Comparison of ENCODE assay signal across 8 mouse cellular contexts in the genomic region with DNA sequence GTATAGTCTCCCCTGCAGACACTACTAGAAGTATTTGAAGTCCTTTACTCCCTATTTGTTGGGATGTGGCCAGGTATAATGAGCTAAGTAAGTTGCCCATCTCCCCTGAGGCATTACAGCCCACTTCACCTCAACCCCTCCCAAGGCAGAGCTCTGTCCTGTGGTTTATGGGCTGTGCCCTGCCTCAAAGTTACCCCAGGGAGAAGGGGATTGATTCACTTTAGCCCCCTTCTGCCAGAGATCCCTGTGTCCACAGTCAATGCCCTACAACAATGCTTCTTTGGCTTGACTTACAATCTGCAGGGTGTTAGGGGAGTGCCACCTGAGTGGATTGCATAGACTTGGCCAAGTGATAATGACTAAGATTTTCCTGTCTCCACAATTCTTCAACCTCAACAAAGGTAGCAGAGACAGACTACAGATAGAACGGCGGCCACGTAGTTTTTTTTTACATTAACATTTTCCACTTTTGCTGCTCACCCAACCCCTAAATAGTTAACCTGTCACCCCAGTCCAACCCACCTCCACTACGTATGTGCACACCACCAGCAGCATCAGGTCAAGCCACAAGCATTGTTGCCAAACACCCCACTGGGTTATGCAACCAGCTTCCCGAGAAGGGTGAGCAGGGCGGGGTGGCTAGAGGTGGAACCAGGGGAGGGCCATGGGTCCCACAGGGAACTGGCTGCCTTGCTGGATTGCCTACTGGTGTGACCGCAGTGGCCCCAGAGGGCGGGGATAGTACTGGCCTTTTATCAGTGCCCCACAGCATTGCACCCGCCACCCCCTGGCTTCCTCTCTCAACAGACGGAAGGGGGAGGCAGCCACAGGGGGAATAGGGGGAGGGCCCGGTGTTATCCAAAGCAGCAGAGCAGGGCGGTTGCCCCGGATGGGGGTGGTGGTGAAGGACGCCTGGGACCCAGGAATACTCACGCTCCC. TPM values are rescaled to one million over a fixed set of nuclear protein-coding genes. Genes with fewer than 3 reads are reported as not detected.
DNase-seq lines count a peak whose midpoint lies in the region; ATAC-seq and TF ChIP-seq lines count a peak whose summit lies in the region.

A gene (minus strand): TSS at position 614 of the 939 bp plus-strand sequence.

- H3K27ac ChIP-seq in heart, embryonic 14.5 days (replicated peaks in 1 of 2; ENCODE audit: control insufficient read depth in 1 of 2, insufficient read depth in 1 of 2, low read depth in 2 of 2, low read length in 2 of 2), result peak within 1 kb of the TSS; percentile 37 to 41; a peak in 2 of 4 replicates
- 0 out of 2 replicates have a peak within 1 kb of the TSS, but pooled peaks have one; percentile 10 for H3K27ac ChIP-seq in kidney, postnatal 0 days
- H3K27ac ChIP-seq in macrophage, result peak within 1 kb of the TSS; percentile 48

- H3K9me3 ChIP-seq in heart, embryonic 14.5 days (ENCODE audit: control insufficient read depth, low read length), result no peaks in the 10 kb centered on the region
- H3K9me3 ChIP-seq in kidney, postnatal 0 days (replicated peaks; ENCODE audit: low read length), result no peaks in the 10 kb centered on the region

- H3K4me3 ChIP-seq in heart, embryonic 14.5 days (ENCODE audit: control insufficient read depth in 1 of 2, insufficient read depth in 1 of 2, low read depth in 1 of 2, low read length in 2 of 2), result peak within 1 kb of the TSS; percentile 11 to 31
- peak within 1 kb of the TSS; percentile 11; the same call in 1 of the 2 replicates for H3K4me3 ChIP-seq in kidney, postnatal 0 days (replicated peaks; ENCODE audit: low read depth, low read length)
- no peak within 1 kb of the TSS for H3K4me3 ChIP-seq in macrophage (ENCODE audit: inconsistent target)

- no peaks in the 10 kb centered on the region for H3K36me3 ChIP-seq in heart, embryonic 14.5 days (ENCODE audit: control insufficient read depth, insufficient read depth, low read length)
- no peaks in the 10 kb centered on the region for H3K36me3 ChIP-seq in kidney, postnatal 0 days (ENCODE audit: insufficient read depth, low read length)
- H3K36me3 ChIP-seq in macrophage (ENCODE audit: inconsistent target), result no peaks in the 10 kb centered on the region

- peak within 1 kb of the TSS; percentile 71 for H3K4me2 ChIP-seq in heart, embryonic 14.5 days (ENCODE audit: low read length)
- peak within 1 kb of the TSS; percentile 51 for H3K4me2 ChIP-seq in kidney, postnatal 0 days (ENCODE audit: low read length)

- DNase-seq in layer of hippocampus, adult 11-12 months (ENCODE audit: low spot score), result peak; percentile 50
- no peak for DNase-seq in layer of hippocampus, adult 18-20 months (ENCODE audit: low spot score in 2 of 2)
- DNase-seq in embryo, embryonic 10 days (ENCODE audit: low spot score), result peak; percentile 65
- DNase-seq in kidney, postnatal 0 days (ENCODE audit: low spot score), result no peak
- peak; percentile 87 for DNase-seq in spleen, postnatal 14 days (ENCODE audit: low spot score in 2 of 2)
- DNase-seq in frontal cortex, postnatal 14 days (ENCODE audit: low spot score in 2 of 2), result no peak

- H3K79me2 ChIP-seq in macrophage (ENCODE audit: inconsistent target), result peaks cover 6% of the 10 kb centered on the region; the same call in 1 of the 2 replicates

- peak within 1 kb of the TSS; percentile 67 for H3K9ac ChIP-seq in heart, embryonic 14.5 days (ENCODE audit: low read length)
- no peak within 1 kb of the TSS for H3K9ac ChIP-seq in kidney, postnatal 0 days (ENCODE audit: low read depth, low read length)

- no peaks in the 10 kb centered on the region for H3K27me3 ChIP-seq in heart, embryonic 14.5 days (ENCODE audit: control insufficient read depth, insufficient read depth, low read length)
- H3K27me3 ChIP-seq in kidney, postnatal 0 days (ENCODE audit: insufficient read depth, low read length), result no peaks in the 10 kb centered on the region

- no peak for TF ChIP-seq CTCF in kidney, postnatal 0 days (IDR thresholded peaks at IDR 0.05; ENCODE audit: low read depth)

- ATAC-seq in heart, embryonic 14.5 days (ENCODE audit: insufficient number of reproducible peaks, insufficient read depth, low FRiP score, low read depth), result peak; percentile 84
- ATAC-seq in kidney, postnatal 0 days (replicated peaks; ENCODE audit: low FRiP score, low read depth), result peak; percentile 56

- H3K4me1 ChIP-seq in heart, embryonic 14.5 days (ENCODE audit: control insufficient read depth in 2 of 2, insufficient read depth in 2 of 2, low read length in 2 of 2), result peaks cover 17 to 24% of the 10 kb centered on the region in 2 experiments
- H3K4me1 ChIP-seq in kidney, postnatal 0 days (replicated peaks; ENCODE audit: insufficient read depth, low read length), result peaks cover 17% of the 10 kb centered on the region

- WGBS in heart, embryonic 14.5 days, result 6% methylated on average over 15 of the region's 15 CpGs
- 12% methylated on average over 15 of the region's 15 CpGs for WGBS in kidney, postnatal 0 days
- 5% methylated on average over 14 of the region's 15 CpGs for WGBS in macrophage (ENCODE audit: missing documents)

RNA-seq across cellular contexts. Expression of the gene that starts here (rescaled TPM):
- not detected for total RNA-seq in layer of hippocampus, adult 18-20 months (2021)
- 1.8 and 2.2 TPM in 2 replicates for polyA plus RNA-seq in heart, embryonic 14.5 days (2014; fragmentation: Nextera tagmentation; extraction: Ambion mirVana)
- 1.9 and 2.8 TPM in 2 replicates for polyA plus RNA-seq in kidney, postnatal 0 days (2015; fragmentation: Nextera tagmentation; extraction: Ambion mirVana)
- 1 to 10 TPM in 9 of 26 experiments, under 1 TPM in 8, not detected in 9; 0.39 to 2.6 (median 1.2) TPM for total RNA-seq in macrophage (2018; cell fraction: chromatin; rRNA removed)
- 1 to 10 TPM in 20 of 26 experiments, under 1 TPM in 6; 0.56 to 2.4 (median 1.7) TPM for total RNA-seq in macrophage (2018; cell fraction: cytosol; rRNA removed)
- total RNA-seq in macrophage (2018; cell fraction: nucleus; rRNA removed), result 1 to 10 TPM in 12 of 26 experiments, under 1 TPM in 10, not detected in 4; 0.36 to 4.0 (median 1.0) TPM
- polyA plus RNA-seq in macrophage (2018), result 0.79 to 3.5 TPM (median 1.8 TPM) in 3 replicates

Comparison
In these comparisons a context has a peak if more than half of its experiments do, and no peak if none do; other contexts are left out.
1. DNase-seq: peak in layer of hippocampus, adult 11-12 months (single experiment), embryo, embryonic 10 days (single experiment) and spleen, postnatal 14 days (2 of 2); none in layer of hippocampus, adult 18-20 months (0 of 2), kidney, postnatal 0 days (single experiment) and frontal cortex, postnatal 14 days (0 of 2).
2. Peak in every context shown above with its lines, with median percentiles within 50 percentile points of each other: H3K27ac ChIP-seq.